Mouse (Mus musculus) lung, embryonic 15.5 days (tissue): ENCODE data around the gene Cdt1. TPM values are rescaled to one million over a fixed set of nuclear protein-coding genes. Genes with fewer than 3 reads are reported as not detected.

ENCODE experiments used
- ATAC-seq: fragments of 200-750 bp; cut with Nextera tagmentation; 2 replicates; pipeline ENCODE4 v1.8.0; 2017; ENCODE audit warnings: moderate number of reproducible peaks, borderline replicate concordance; ENCODE audit not compliant: low FRiP score, low TSS enrichment; ENCODE audit errors: extremely low read depth
- H3K27ac ChIP-seq: fragments of 300-500 bp; sonication (generic); 2 replicates; pipeline ENCODE4 v1.5.1; 2015; ENCODE audit warnings: moderate library complexity, mild to moderate bottlenecking, inconsistent platforms
- H3K27me3 ChIP-seq: fragments of 300-500 bp; sonication (generic); 2 replicates; pipeline ENCODE4 v1.6.1; 2015; ENCODE audit warnings: inconsistent platforms
- H3K36me3 ChIP-seq: fragments of 300-500 bp; sonication (generic); 2 replicates; pipeline ENCODE4 v1.6.1; 2015; ENCODE audit warnings: inconsistent platforms
- H3K4me1 ChIP-seq: fragments of 300-500 bp; sonication (generic); 2 replicates; pipeline ENCODE4 v1.6.1; 2015; ENCODE audit warnings: inconsistent platforms
- H3K4me2 ChIP-seq: fragments of 300-500 bp; sonication (generic); 2 replicates; pipeline ENCODE4 v1.6.1; 2015; ENCODE audit warnings: inconsistent platforms, mild to moderate bottlenecking, moderate library complexity
- H3K4me3 ChIP-seq: fragments of 300-500 bp; sonication (generic); 2 replicates; pipeline ENCODE4 v1.5.1; 2015; ENCODE audit warnings: mild to moderate bottlenecking, inconsistent platforms
- H3K9ac ChIP-seq: fragments of 300-500 bp; sonication (generic); 2 replicates; pipeline ENCODE4 v1.6.1; 2015; ENCODE audit warnings: inconsistent platforms
- H3K9me3 ChIP-seq: fragments of 300-500 bp; sonication (generic); 2 replicates; pipeline ENCODE4 v1.6.1; 2016; ENCODE audit warnings: inconsistent platforms
- WGBS: fragments of 180-500 bp; shearing (Covaris S2); methylation state at CpG from one replicate; pipeline ENCODE4 v1.1.7; 2015; 5-methylcytosine and 5-hydroxymethylcytosine counted together
- polyA plus RNA-seq: library from polyadenylated mRNA; unstranded; fragments of >200 nt; fragmentation: Nextera tagmentation; extraction: Ambion mirVana; gene quantifications from 2 replicates; pipeline ENCODE4 v1.2.1, GENCODE M21; 2015

Cdt1 gene
- polyA plus RNA-seq, 1 experiment from 2014 or later, result 44.9 TPM

DNA sequence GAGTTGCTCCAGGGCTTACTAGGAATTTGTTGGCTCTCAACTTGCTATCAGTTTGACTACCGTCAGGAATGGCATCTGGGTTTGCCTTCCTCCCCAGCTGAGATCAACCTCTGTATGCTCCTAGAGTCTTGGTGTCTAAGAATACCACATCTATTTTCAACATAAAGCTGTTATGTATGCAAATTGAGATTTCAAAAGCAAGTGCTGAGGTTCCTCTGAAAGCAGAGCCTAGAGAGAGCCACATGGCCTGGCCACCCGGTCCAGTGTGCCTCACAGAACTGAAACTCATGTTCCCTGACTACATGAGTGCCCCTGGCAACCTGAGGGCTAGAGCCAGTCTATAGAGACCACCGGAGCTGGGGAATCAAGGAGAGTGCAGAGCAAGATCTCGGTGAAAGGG, 37.6 kb downstream of the Cdt1 start:
- Histone ChIP-seq H3K27me3 (no peaks in the 10 kb centered on the region), H3K4me1 (peaks cover 13% of the 10 kb centered on the region; the same call in 1 of the 2 replicates), H3K4me2 (no peak overlapping the region), H3K9ac (no peak overlapping the region), H3K36me3 (no peaks in the 10 kb centered on the region), H3K9me3 (no peaks in the 10 kb centered on the region), H3K27ac (no peak overlapping the region), H3K4me3 (no peak overlapping the region)
- no peak for ATAC-seq
- whole genome bisulfite sequencing, result 73% methylated on average over 4 of the region's 4 CpGs

DNA sequence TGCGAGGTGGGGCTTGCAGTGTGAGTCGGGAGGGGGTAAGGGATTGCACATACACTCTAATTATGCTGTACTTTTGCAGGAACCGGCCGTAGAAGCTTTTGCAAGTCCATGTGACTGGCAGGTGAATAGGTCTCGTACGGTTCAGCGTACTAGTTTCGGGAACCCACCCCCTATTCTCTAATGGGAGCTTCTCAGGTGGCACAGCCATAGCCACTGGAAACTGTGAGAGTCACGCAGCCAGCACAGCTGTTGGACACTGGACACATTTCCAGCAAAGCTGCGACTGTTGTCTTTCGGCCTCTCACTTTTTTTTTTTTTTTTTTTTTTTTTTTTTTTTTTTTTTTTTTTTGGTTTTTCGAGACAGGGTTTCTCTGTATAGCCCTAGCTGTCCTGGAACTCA, 39.0 kb downstream of the Cdt1 start:
- 79% methylated on average over 11 of the region's 12 CpGs for WGBS
- no peak overlapping the region for H3K27ac ChIP-seq
- H3K4me3 ChIP-seq, result no peak overlapping the region
- no peaks in the 10 kb centered on the region for H3K36me3 ChIP-seq
- H3K4me2 ChIP-seq, result no peak overlapping the region
- ATAC-seq, result no peak
- H3K9ac ChIP-seq, result no peak overlapping the region
- H3K4me1 ChIP-seq, result peaks cover 19% of the 10 kb centered on the region; the same call in 1 of the 2 replicates
- H3K9me3 ChIP-seq, result no peaks in the 10 kb centered on the region
- no peaks in the 10 kb centered on the region for H3K27me3 ChIP-seq

DNA sequence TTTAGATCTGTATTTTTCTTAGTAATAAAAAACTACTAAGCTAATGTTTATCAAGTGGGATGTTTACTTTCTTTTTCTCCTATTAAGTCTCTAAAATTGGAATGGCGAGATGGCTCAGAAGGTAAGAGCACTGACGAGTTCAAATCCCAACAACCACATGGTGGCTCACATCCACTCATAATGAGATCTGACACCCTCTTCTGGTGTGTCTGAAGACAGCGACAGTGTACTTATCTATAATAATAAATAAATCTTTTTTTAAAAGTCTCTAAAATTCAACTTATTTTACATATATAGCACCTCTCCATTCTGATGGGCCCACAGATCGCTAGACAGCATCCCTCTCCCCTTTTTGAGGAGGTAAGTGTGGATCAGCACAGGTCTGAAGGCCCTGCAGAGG, 42.4 kb downstream of the Cdt1 start:
- Histone ChIP-seq H3K4me3 (peak overlapping the region; percentile 60; the same call in 1 of the 2 replicates), H3K9me3 (no peaks in the 10 kb centered on the region), H3K36me3 (0 out of 2 replicates have a peak, but pooled peaks cover 3% of the 10 kb centered on the region), H3K27me3 (no peaks in the 10 kb centered on the region), H3K27ac (no peak overlapping the region), H3K9ac (peak overlapping the region; percentile 62; the same call in 1 of the 2 replicates), H3K4me1 (peaks cover 30% of the 10 kb centered on the region), H3K4me2 (peak overlapping the region; percentile 90)
- WGBS, result 56% methylated on average over 4 of the region's 4 CpGs
- no peak for ATAC-seq

DNA sequence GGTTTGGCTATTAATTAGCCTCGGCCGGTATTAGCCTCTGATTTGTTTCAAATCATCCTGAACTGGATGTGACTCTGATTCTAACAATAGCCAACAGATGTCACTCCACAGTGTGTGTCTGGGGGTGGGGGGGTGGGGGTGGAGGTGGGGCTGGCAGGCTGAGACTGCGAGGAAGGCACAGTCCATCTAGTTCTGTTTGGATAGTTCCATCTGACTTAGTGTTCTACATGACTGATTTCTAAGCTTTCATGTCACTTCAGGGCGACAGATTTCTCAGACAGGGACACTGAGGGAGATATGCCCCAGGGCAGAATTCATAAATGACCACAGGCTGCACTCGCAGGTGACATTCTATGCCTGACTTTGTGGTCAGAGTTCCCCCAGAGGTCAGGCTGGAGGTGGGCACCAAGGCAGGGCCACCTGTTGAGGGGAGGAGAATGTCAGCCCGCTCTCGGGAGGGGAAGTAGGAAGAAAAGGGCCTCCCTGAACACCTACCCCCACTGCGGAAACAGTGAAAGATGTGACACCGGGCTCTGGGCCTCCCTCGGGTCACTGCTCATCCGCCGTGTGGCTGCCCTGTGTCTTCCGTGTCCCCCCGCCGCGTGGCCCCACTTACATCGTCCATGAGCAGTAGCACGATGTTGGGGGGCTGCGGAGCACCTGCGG, 42.9 kb downstream of the Cdt1 start:
- no peaks in the 10 kb centered on the region for H3K27me3 ChIP-seq
- peak overlapping the region; percentile 90 for H3K4me2 ChIP-seq
- ATAC-seq, result peak; percentile 56

DNA sequence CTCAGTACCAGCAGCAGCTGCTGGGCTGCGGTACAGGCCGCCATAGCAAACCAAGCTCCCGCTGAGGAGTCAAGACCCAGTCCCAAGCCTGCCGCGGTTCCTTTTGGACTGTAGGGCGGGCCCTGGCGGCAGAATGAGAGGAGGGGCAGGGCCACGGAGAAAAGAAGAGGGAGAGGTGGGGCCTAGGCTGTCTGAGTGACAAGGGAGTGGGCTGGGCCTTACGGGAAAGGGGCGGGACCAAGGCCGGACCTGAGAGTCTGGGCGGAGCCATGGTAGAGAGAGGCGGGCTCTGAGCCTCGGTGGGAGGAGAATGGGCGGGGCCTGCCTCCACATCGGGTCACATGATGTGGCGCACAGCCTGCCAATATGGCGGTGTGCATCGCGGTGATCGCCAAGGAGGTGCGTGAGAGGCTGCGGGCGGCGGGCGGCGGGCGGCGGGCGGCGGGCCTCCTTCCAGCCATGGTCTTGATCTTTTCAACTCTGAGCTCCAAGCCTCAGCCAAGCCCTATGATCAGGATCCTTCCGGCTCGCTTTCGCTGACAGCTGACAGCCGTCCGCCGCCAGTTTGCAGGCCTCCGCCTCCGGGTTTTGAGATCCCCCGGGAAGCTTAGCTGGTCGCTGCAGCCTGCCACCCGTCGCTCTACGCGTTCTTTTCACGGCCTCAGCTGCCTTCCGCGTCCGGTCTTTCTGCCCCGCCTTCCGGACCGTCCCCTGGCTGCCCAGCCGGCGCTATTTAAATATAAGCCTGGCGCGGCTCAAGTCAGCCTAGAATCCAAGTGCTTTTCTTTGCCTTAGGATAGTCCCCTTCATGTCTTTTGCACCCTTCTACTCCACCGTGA, 43.7 kb downstream of the Cdt1 start, which contains the start of the genes Galns and Trappc2l:
Galns (minus strand) TSS at position 169 of the 839 bp plus-strand sequence.
Trappc2l (plus strand) TSS at position 346 of the 839 bp plus-strand sequence.
- Histone ChIP-seq H3K9me3 (no peaks in the 10 kb centered on the region), H3K9ac (peak within 1 kb of the TSS; percentile 62), H3K4me2 (peak within 1 kb of the TSS; percentile 90), H3K4me3 (peak within 1 kb of the TSS; percentile 60), H3K27ac (peak within 1 kb of the TSS; percentile 83), H3K36me3 (0 out of 2 replicates have a peak, but pooled peaks cover 3% of the 10 kb centered on the region), H3K4me1 (peaks cover 42% of the 10 kb centered on the region), H3K27me3 (no peaks in the 10 kb centered on the region)
- ATAC-seq, result peak; percentile 97
- under 1% methylated on average over 57 of the region's 57 CpGs for WGBS

More for the DNA sequence above, 42.9 kb downstream of the Cdt1 start:
- Histone ChIP-seq H3K9ac (peak overlapping the region; percentile 62), H3K27ac (peak overlapping the region; percentile 54), H3K4me3 (peak overlapping the region; percentile 60), H3K36me3 (0 out of 2 replicates have a peak, but pooled peaks cover 3% of the 10 kb centered on the region), H3K4me1 (peaks cover 34% of the 10 kb centered on the region), H3K9me3 (no peaks in the 10 kb centered on the region)
- WGBS, result 4% methylated on average over 20 of the region's 20 CpGs

DNA sequence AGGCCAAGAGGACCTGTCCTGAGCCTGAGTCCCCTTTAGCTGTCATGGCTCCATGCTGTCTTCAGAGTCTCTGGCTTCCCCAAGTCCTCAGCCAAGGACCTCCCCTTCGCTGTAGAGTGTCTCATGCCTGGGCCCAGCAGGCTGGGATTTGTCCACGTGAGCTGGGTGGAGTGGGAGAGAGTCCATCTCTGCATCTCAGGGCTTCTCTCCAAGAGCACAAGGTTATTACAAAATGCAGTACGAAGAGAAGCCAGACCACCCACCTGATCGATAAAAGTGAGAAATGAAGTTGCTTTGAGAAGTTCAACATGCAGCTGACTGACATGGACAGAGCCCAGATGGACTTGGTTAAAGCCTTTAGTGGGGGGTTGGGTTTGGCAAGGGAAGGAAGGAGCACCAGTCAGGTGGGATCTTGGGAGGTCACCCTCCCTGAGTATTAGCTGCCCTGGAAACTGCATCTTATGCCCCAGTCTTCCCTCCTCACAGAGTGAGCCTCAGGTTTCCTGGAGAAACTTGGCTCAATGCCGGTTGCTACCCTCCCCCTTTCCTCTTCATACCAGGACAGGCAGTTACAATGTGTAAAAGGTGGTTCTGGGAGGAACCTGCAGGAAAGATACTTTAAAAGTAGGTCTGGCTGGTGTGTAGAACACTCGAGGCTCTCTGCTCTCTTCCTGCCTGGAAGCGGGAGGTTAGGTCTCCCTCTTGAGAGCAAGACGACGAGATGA, 48.5 kb downstream of the Cdt1 start:
- Histone ChIP-seq H3K27ac (peak overlapping the region; percentile 53; the same call in 1 of the 2 replicates), H3K4me3 (no peak overlapping the region), H3K4me2 (no peak overlapping the region), H3K36me3 (0 out of 2 replicates have a peak, but pooled peaks cover 3% of the 10 kb centered on the region), H3K4me1 (peaks cover 30% of the 10 kb centered on the region), H3K9me3 (no peaks in the 10 kb centered on the region), H3K9ac (no peak overlapping the region), H3K27me3 (no peaks in the 10 kb centered on the region)
- no peak for ATAC-seq
- WGBS, result 43% methylated on average over 9 of the region's 9 CpGs

DNA sequence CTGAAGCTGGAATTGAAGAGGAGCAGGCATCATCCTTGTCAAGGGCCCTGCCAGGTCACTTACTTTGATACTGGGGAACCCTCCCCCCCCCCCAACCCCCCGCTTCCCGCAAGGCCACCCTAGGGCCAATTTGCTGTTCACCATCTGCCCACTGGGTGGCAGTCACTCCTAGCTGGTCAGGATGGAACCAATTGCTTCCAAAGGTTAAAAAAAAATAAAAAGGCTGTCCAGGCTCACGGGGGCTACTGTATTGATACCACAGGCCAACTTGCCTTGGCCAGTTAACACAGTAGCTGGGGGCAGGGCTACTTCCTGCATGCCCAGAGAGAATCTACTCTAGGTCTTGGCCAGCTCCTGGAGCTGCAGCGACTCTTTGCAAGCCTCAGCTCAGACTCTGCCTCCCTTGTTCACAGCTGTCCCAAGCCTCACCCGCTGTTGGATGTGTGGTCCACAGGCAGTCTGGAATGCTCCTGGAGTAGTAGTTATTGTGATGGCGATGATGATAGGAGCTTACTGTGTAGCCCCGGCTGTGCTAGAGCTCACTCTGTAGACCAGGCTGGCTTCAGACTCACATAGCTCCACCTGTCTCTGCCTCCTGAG, 50.2 kb downstream of the Cdt1 start:
- H3K4me1 ChIP-seq, result peaks cover 18% of the 10 kb centered on the region
- no peak for ATAC-seq
- no peak overlapping the region for H3K4me2 ChIP-seq

DNA sequence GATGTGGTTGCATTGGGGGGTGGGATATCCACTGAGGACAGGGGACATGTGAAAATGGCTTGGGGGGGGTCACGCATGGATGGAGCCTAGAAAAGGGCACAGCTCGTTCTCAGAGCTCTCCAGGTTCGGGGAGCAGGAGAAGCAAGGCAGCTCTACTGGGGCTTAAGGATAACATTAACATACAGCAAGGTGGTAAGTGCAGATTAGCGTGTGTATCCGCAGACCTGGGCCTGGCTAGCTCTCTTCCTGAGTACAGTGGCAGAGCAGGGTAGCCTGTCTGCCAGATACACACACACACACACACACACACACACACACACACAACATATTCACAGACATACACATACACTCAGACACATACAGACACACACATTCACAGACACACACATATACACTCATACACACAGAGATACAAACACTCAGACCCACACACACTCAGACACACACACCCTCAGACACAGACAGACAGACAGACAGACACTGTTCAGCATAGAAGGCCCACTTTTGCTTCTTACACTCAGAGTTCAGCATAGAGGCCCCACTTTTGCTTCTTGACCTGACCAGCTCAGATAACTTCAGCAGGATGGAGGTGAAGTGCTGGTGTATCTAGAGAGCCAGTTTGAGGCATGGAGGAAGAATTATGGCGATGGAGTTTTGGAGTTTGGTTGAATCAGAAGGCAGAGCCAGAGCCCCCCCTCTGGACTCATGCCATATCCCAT, 51.0 kb downstream of the Cdt1 start:
- WGBS, result 63% methylated on average over 6 of the region's 6 CpGs
- Histone ChIP-seq H3K36me3 (0 out of 2 replicates have a peak, but pooled peaks cover 3% of the 10 kb centered on the region), H3K9ac (no peak overlapping the region), H3K4me2 (no peak overlapping the region), H3K27ac (no peak overlapping the region), H3K27me3 (no peaks in the 10 kb centered on the region), H3K4me3 (no peak overlapping the region), H3K4me1 (peaks cover 18% of the 10 kb centered on the region), H3K9me3 (no peaks in the 10 kb centered on the region)
- no peak for ATAC-seq

More for the DNA sequence above, 50.2 kb downstream of the Cdt1 start:
- Histone ChIP-seq H3K9me3 (no peaks in the 10 kb centered on the region), H3K9ac (no peak overlapping the region), H3K27me3 (no peaks in the 10 kb centered on the region), H3K36me3 (0 out of 2 replicates have a peak, but pooled peaks cover 3% of the 10 kb centered on the region), H3K4me3 (no peak overlapping the region), H3K27ac (no peak overlapping the region)
- WGBS, result 33% methylated on average over 5 of the region's 7 CpGs

DNA sequence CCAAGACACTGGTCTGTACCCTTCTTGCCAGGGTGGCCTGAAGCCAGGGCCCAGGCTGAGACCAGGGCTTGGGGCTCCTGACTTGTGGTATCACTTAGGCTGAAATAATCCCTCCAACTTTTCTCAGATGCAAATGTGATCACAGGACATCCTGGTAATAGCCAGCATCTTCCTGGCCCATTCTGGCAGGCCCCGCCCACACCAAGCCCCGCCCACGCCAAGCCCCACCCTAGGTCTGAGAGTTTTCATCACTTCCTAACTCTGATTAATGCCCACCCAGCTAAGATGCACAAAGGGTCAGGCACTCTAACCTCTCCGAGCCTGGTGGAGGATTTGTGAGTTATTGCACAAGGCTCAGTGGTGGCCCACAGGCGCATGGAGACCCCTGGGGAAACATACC, 52.6 kb downstream of the Cdt1 start:
- Histone ChIP-seq H3K9ac (no peak overlapping the region), H3K9me3 (no peaks in the 10 kb centered on the region), H3K27ac (no peak overlapping the region), H3K4me1 (peaks cover 17% of the 10 kb centered on the region), H3K4me2 (no peak overlapping the region), H3K4me3 (no peak overlapping the region), H3K27me3 (no peaks in the 10 kb centered on the region), H3K36me3 (no peaks in the 10 kb centered on the region)
- WGBS, result 37% methylated on average over 5 of the region's 5 CpGs
- ATAC-seq, result no peak

DNA sequence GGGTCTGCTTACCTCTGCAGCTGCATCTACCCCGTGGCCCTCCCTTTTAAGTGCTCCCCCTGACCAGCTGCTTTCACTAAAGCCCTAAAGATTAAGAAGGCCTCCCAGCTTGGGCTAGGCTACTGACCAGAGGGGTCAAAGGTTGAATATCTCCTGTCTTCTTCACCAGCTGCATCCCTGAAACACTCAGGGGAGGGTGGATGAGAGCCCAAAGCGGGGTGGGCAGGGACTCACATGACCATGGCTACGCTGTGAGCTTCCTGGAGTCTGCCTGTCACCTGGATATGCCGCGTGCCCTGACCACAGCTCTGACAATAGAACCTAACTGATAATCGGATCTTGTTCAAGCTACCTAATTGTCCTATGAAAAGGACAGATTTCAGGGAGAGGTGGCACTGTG, 54.9 kb downstream of the Cdt1 start, which contains the start of gene Pabpn1l:
Pabpn1l (minus strand) TSS at position 13 of the 400 bp plus-strand sequence.
- no peaks in the 10 kb centered on the region for H3K9me3 ChIP-seq
- 49% methylated on average over 6 of the region's 6 CpGs for WGBS
- no peak within 1 kb of the TSS for H3K27ac ChIP-seq
- H3K27me3 ChIP-seq, result no peaks in the 10 kb centered on the region; the same call in 1 of the 2 replicates
- H3K9ac ChIP-seq, result no peak within 1 kb of the TSS
- H3K36me3 ChIP-seq, result no peaks in the 10 kb centered on the region
- no peak within 1 kb of the TSS for H3K4me2 ChIP-seq
- H3K4me1 ChIP-seq, result peaks cover 4% of the 10 kb centered on the region
- no peak for ATAC-seq
- H3K4me3 ChIP-seq, result no peak within 1 kb of the TSS
